Comparison of ENCODE assay signal across 8 mouse cellular contexts in the genomic region with DNA sequence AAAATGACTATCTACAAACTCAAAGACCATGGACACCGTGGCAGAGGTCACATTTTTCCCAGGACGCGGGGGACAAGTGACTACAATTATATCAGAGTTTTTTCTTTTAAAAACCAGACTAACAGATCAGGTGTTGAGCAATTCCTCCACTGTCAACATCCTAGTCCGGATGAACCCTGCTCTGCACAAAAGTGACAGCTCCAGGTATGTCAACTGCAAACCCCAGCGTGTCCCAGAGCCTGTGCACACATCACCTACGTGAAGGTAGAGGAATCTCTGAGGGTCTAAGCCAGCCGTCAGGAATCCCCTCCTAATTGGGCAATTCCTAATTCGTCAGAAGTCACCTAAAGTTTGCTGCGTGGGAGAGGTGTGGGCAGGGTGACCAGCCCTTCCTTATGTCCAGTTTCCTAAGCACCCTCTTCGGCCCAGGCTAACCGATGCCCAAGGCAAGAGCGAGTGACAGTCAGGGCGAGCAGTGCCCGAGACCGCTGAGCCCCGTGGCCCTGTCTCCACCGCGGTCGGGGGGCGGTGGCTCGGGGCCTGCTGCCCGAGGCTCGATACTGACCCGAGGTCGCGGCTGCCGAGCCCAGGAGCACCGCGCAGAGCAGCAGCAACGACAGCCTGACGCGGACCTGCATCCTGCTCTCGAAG. TPM values are rescaled to one million over a fixed set of nuclear protein-coding genes. Genes with fewer than 3 reads are reported as not detected.
DNase-seq lines count a peak whose midpoint lies in the region; ATAC-seq and TF ChIP-seq lines count a peak whose summit lies in the region.

No protein-coding gene starts in this region.

- WGBS in heart, embryonic 13.5 days: 2% methylated on average over 33 of the region's 33 CpGs
- 4% methylated on average over 33 of the region's 33 CpGs for WGBS in forebrain, postnatal 0 days
- whole genome bisulfite sequencing in liver, embryonic 15.5 days (ENCODE audit: insufficient replicate concordance): 2% methylated on average over 33 of the region's 33 CpGs
- WGBS in stomach, embryonic 15.5 days: 3% methylated on average over 31 of the region's 33 CpGs

- DNase-seq in heart, adult 9 months (ENCODE audit: low spot score in 2 of 2): no peak
- DNase-seq in MN1 (ENCODE audit: low spot score): peak; percentile 6
- DNase-seq in forebrain, postnatal 0 days: peak; percentile 12
- no peak for DNase-seq in left cerebral cortex, postnatal 36 days (ENCODE audit: low spot score in 2 of 2)
- no peak for DNase-seq in adrenal gland, adult 8-10 months

- peak; percentile 20; the same call in 1 of the 2 replicates for ATAC-seq in heart, embryonic 13.5 days (ENCODE audit: extremely low read depth, insufficient number of reproducible peaks, low FRiP score, low TSS enrichment)
- peak; percentile 25 for ATAC-seq in forebrain, postnatal 0 days
- peak; percentile 50 for ATAC-seq in liver, embryonic 15.5 days (ENCODE audit: insufficient read depth)
- ATAC-seq in stomach, embryonic 15.5 days (ENCODE audit: insufficient read depth, low FRiP score, low read depth): peak; percentile 19; the same call in 1 of the 2 replicates

- H3K9me3 ChIP-seq in heart, embryonic 13.5 days: no peaks in the 10 kb centered on the region
- no peaks in the 10 kb centered on the region for H3K9me3 ChIP-seq in forebrain, postnatal 0 days (ENCODE audit: low read length)
- no peaks in the 10 kb centered on the region for H3K9me3 ChIP-seq in liver, embryonic 15.5 days (replicated peaks)
- H3K9me3 ChIP-seq in stomach, embryonic 15.5 days: no peaks in the 10 kb centered on the region

- peak overlapping the region; percentile 84 for H3K4me2 ChIP-seq in heart, embryonic 13.5 days
- H3K4me2 ChIP-seq in forebrain, postnatal 0 days (ENCODE audit: low read depth): peak overlapping the region; percentile 85
- H3K4me2 ChIP-seq in liver, embryonic 15.5 days: peak overlapping the region; percentile 79
- peak overlapping the region; percentile 65 for H3K4me2 ChIP-seq in stomach, embryonic 15.5 days

- peak overlapping the region; percentile 96 for H3K9ac ChIP-seq in heart, embryonic 13.5 days
- peak overlapping the region; percentile 88 for H3K9ac ChIP-seq in forebrain, postnatal 0 days
- peak overlapping the region; percentile 77 for H3K9ac ChIP-seq in liver, embryonic 15.5 days
- H3K9ac ChIP-seq in stomach, embryonic 15.5 days: peak overlapping the region; percentile 68

- 0 out of 2 replicates have a peak, but pooled peaks cover 4% of the 10 kb centered on the region for H3K27me3 ChIP-seq in heart, embryonic 13.5 days (replicated peaks)
- no peaks in the 10 kb centered on the region for H3K27me3 ChIP-seq in forebrain, postnatal 0 days (ENCODE audit: insufficient read depth, low read length)
- no peaks in the 10 kb centered on the region for H3K27me3 ChIP-seq in liver, embryonic 15.5 days
- H3K27me3 ChIP-seq in stomach, embryonic 15.5 days (replicated peaks): no peaks in the 10 kb centered on the region

- TF ChIP-seq CTCF in forebrain, postnatal 0 days (IDR thresholded peaks at IDR 0.05; ENCODE audit: low read depth): no peak

- H3K27ac ChIP-seq in heart, embryonic 13.5 days (replicated peaks): peak overlapping the region; percentile 69
- H3K27ac ChIP-seq in forebrain, postnatal 0 days (ENCODE audit: low read depth, low read length): peak overlapping the region; percentile 73
- H3K27ac ChIP-seq in liver, embryonic 15.5 days (replicated peaks): peak overlapping the region; percentile 84
- H3K27ac ChIP-seq in stomach, embryonic 15.5 days: 0 out of 2 replicates have a peak overlapping the region, but pooled peaks have one; percentile 33

- H3K4me1 ChIP-seq in heart, embryonic 13.5 days: peaks cover 16% of the 10 kb centered on the region
- peaks cover 10% of the 10 kb centered on the region; the same call in 1 of the 2 replicates for H3K4me1 ChIP-seq in forebrain, postnatal 0 days (ENCODE audit: insufficient read depth)
- H3K4me1 ChIP-seq in liver, embryonic 15.5 days (replicated peaks): peaks cover 30% of the 10 kb centered on the region
- H3K4me1 ChIP-seq in stomach, embryonic 15.5 days: 0 out of 2 replicates have a peak, but pooled peaks cover 3% of the 10 kb centered on the region

- peak overlapping the region; percentile 95 for H3K4me3 ChIP-seq in heart, embryonic 13.5 days
- H3K4me3 ChIP-seq in forebrain, postnatal 0 days (ENCODE audit: low read depth, low read length): peak overlapping the region; percentile 97
- H3K4me3 ChIP-seq in liver, embryonic 15.5 days (replicated peaks): peak overlapping the region; percentile 82
- H3K4me3 ChIP-seq in stomach, embryonic 15.5 days (replicated peaks): peak overlapping the region; percentile 78

- intact Hi-C loops in left cerebral cortex, postnatal 36 days (cut with DNase I): no loop called here

- peaks cover 6% of the 10 kb centered on the region for H3K36me3 ChIP-seq in heart, embryonic 13.5 days
- no peaks in the 10 kb centered on the region for H3K36me3 ChIP-seq in forebrain, postnatal 0 days (ENCODE audit: insufficient read depth)
- H3K36me3 ChIP-seq in liver, embryonic 15.5 days (replicated peaks): no peaks in the 10 kb centered on the region
- no peaks in the 10 kb centered on the region for H3K36me3 ChIP-seq in stomach, embryonic 15.5 days

RNA-seq across cellular contexts. Expression of gene Sel1l, which starts 0.4 kb away (rescaled TPM):
- 63.3 and 67.1 TPM in 2 replicates for polyA plus RNA-seq in heart, embryonic 13.5 days (2015; fragmentation: Nextera tagmentation; extraction: Ambion mirVana)
- 65.2 and 73.4 TPM in 2 replicates for total RNA-seq in forebrain, postnatal 0 days (2014; rRNA removed)
- polyA plus RNA-seq in forebrain, postnatal 0 days (2015; fragmentation: Nextera tagmentation; extraction: Ambion mirVana): 59.4 and 95.9 TPM in 2 replicates
- 37.6 and 40.7 TPM in 2 replicates for polyA plus RNA-seq in liver, embryonic 15.5 days (2015; fragmentation: Nextera tagmentation; extraction: Ambion mirVana)
- 133 and 156 TPM in 2 replicates for polyA plus RNA-seq in stomach, embryonic 15.5 days (2015; fragmentation: Nextera tagmentation; extraction: Ambion mirVana)
- total RNA-seq in left cerebral cortex, postnatal 36 days (2021): 100 to 1,000 TPM; 142 to 171 TPM
- total RNA-seq in adrenal gland, adult 8-10 months (2022): 100 to 1,000 TPM; 163 to 182 (median 168) TPM

Comparison
In these comparisons a context has a peak if more than half of its experiments do, and no peak if none do; other contexts are left out.
1. H3K27ac ChIP-seq: peak in every context shown above with its lines; median percentile 84 in liver, embryonic 15.5 days; 73 in forebrain, postnatal 0 days; 69 in heart, embryonic 13.5 days; 33 in stomach, embryonic 15.5 days.
2. DNase-seq: peak in MN1 (single experiment) and forebrain, postnatal 0 days (single experiment); none in heart, adult 9 months (0 of 2), left cerebral cortex, postnatal 36 days (0 of 2) and adrenal gland, adult 8-10 months (single experiment).
3. Peak in every context shown above with its lines, with median percentiles within 50 percentile points of each other: ATAC-seq, H3K4me2 ChIP-seq, H3K4me3 ChIP-seq and H3K9ac ChIP-seq.